Mouse (Mus musculus): ENCODE data around the gene Adam19. TPM values are rescaled to one million over a fixed set of nuclear protein-coding genes. Genes with fewer than 3 reads are reported as not detected.

The Adam19 gene
- polyA plus RNA-seq, 1 experiment from 2014 or later = 6.5 TPM

DNA sequence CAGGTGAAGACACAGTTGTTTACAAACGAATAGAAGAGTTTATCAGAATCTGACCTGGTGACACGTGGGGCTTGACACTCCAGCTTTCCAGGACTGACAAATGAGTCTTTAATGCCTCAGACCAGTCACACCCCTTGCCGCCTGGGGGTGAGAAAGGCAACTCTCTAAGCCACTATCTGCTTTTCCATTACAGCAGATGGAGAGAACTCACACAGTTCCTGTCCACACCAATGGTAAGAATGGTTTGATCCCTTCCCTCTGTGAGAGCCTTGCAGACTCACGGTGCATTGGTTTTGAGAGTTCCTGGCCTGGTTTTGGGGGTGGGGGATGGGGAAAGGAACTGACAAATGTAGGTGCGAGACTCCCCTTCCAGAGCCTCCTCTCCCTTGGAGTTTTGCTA lies 1.5 kb upstream of the Adam19 start:
- DNase-seq (ENCODE audit: low spot score) = no peak

DNA sequence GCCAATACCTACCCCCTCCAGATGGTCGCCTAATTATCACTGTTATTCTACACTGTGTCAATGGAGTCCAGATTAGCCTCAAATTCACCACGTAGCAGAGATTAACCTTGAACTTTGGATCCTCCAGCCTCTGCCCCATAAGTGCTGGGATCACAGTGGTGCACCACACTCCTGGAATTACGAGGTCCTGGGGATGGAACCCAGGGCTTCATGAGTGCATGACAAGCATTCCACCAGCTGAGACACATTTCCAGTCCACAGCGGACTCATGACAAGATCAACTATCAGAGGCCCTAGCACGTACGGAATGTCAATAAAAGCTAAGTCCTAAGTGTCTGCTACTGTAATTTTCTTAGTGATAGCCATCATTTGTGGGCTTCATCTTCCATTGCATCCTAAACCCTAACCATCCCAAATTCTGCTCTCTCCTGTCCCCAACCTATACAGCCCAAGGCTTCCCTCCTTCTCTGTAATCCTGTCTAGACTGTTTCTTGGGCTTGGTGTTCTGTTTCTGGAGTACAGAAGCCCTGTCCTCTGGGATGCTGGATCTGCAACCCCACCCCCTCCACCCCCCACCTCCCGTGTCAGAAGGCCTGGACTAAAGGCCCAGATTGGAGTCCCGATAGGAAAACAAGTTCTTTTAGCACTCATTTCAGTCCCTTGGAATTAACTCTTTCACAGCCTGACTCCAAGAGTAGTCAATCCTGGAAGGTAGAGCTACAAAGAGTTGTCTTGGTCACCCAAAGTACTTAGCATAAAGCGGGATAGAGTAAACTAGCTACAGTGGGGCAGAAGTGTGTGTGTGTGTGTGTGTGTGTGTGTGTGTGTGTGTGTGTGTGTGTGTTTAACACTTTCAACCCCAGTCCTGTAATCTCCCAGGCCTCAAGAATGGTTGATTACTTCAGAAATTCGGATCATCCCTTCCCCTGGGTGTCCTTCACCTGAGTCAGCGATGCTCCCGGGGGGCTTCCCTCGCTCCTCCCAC lies 589 bp upstream of the Adam19 start:
- no peak for DNase-seq (ENCODE audit: low spot score)

DNA sequence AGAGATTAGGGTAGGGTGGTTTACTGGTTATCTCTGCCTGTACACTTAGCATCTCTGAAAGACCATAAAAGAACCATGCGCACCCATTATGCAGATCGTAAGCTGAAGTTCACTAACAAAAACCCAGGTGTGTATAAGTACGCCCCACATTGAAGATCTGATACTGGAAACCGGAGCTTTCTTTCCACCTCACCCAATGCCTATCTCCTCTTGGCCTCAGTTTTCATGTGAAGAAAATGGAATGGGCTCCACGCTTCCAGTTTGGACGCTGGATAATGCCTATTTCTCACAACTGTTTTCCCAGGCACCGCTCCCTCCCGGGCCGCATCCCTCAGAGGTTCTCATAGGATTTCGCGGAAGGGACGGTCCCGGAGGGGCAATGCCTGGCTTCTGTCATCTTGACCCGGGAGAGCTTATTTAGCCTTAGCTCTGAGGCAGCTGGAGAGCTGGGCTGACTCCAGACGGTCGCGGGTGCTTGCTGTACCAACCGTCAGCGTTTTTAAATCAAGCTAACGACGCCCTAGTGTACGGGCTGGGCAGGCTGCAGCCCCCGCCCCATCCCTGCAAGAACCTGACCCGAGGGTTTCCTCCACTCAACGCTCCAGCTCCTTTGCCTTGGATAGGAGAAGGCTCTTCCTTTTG lies 1.1 kb downstream of the Adam19 start:
- DNase-seq (ENCODE audit: low spot score) = peak; percentile 19

DNA sequence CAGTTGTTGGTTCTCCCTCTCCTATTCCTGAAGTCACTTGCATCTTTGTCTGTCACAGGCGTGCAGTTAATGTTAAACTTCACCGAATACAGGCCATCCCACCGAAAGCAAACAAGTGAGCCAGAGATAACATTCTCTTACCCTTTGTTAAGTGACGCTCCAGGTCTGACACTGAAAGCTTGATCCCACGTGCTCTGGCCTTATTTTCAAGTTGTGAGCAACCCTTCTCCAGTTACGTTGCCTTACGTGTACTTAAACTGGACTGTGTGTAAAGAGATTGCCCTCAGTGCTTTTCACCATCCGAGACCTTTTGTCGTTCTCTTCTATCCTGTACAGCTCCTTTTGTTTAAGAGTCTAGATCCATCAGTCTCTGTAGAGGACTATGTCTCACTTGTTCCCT lies 2.2 kb downstream of the Adam19 start:
- no peak for DNase-seq (ENCODE audit: low spot score)

DNA sequence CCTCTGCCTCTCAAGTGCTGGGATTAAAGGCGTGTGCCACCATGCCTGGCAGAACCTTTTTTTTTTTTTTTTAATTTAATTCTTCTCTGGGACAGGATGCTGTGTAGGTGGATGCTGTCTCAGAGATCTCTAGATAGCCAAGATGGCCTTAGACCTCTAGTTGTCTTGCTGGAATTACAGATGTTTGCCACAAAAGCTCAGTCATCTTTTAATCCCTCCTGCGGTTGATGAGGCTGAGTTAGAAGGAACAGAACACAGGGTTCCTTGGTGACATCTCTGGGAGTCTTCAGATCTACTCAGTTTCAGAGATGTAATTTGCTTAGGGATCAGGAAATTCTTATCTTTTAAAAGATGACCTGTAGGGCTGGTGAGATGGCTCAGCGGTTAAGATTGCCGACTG lies 3.1 kb downstream of the Adam19 start:
- no peak for DNase-seq (ENCODE audit: low spot score)

DNA sequence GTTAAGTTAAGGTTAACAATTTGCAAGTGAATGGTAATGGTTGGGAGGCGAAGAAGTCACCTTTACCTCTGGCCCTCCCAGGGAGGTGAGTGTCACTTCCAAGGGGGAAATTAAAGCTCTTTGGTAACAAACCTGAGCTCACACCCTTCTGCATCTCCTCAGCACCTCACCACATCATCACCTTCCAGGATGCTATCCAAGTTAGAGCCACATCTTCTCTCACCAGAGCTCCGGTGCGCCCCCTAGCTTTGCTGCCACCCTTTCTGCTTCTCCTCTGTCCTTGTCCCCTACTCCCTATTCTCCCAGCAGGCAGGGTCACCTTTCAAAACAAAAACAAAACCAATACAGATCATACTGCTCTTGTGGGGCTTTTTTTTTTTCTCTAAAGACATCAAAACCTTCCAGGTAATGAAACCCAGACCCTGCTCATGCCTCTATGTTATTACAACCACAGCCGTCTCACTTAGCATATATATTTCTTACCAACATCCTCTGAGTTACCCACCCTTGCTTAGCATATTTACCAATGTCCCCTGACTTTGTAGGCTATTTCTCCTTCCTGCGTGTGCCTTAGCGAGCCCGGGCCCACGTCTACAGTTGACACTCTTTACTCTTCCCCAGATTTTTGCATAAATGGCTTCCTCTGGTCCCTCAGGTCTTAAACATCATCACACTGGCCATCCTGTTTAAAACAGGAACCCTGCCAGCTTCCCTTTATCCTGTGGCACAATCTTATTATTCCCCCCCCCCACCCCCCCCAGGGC lies 4.3 kb downstream of the Adam19 start:
- no peak for DNase-seq (ENCODE audit: low spot score)

DNA sequence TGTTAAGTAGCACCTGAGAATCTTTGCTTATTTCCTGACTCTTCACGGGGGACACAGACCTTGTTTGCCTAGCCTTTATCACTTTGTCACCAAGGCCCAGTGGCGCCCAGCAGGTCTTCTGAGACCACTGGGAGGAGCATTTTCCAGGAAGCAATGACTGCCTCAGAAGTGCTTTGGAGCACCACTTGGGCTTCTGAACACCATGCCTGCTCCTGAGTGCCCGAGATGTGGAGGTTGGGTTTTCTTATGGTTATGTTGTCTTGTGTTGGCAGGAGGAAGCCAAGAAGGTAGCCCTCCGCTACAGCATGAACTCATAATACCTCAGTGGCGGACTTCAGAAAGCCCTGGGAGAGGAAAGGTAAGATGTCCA lies 4.8 kb downstream of the Adam19 start:
- no peak for DNase-seq (ENCODE audit: low spot score)

DNA sequence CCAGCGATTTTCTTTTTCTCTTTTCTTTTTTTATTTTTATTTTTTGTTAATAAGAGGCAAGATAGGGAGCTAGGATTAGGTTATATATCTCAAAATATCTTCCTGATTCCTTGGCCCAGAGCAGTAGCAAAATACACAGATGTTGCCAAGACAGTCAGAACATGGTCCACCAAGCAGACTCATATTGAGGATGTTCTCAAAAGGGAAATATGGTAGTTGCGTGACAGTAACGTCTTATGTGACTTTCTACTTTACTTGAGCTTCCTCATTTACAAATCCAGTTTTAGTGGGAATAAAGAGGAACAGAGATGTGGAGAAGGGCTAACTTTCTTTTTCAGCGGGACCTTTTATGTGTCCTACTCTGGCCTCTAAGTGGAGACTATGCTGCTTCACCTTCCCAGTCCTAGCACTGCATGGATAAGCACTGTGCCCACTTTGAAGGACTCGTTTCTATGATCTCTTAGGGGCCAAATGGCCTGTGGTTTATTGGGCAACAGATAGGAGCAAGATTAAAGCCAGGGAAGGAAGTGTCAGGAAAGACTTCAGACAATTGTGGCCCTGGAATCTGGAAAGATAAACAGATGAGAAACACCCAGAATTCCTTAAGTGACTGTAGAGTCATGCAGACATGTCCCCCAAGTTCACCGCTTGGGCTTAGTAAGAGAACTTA lies 6.1 kb downstream of the Adam19 start:
- DNase-seq (ENCODE audit: low spot score) = no peak

DNA sequence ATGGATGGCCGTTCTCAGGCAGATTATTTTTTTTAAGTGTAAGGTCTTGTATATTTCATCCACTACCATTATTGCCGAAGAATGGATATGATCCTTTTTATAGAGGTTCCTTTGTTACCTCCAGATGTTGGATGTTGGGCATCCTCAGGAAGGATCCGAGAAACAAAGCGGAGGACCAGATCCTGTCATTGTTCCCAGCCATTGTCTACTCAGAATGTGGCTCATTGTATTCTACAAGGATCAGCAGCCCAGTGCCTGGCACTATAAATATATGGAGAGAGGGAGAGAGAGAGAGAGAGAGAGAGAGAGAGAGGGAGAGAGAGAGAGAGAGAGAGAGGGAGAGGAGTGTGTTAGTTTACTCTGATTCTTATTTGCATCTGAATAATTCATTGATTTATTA lies 6.8 kb downstream of the Adam19 start:
- DNase-seq (ENCODE audit: low spot score) = no peak

DNA sequence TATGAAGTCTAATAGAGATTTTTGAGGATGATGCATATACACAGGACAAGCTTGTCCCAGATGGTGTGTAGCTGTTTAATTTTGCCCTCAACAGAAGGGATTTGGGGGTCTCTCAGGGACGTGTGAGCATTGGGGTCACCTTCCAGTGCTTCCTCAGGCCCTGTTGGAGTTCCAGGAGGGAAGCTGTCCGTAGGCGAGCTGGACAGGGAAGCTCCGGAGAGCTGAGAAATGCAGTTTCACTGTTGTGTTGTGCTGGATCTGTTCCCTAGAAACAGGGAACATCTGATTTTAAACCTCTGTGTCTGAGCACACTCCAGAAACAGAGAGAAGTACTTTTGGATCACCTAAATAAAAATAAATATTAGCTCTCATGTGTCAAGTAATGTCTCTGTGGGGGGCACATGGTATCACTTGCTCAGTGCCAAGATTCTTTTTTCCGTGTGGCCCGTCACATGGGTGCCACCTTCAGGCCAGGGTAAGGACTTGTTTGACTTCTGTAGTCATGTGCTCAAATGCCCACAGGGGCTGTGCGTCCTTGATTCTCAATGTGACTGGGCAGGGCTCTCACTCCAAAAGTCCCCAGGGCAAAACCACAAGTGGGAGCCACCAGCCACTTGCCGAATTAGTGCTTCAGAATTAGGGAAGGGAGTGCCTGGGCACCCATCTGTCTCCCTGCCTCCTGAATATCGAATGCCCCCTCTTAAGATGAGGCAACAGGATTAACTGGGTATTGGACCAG lies 7.4 kb downstream of the Adam19 start:
- no peak for DNase-seq (ENCODE audit: low spot score)

DNA sequence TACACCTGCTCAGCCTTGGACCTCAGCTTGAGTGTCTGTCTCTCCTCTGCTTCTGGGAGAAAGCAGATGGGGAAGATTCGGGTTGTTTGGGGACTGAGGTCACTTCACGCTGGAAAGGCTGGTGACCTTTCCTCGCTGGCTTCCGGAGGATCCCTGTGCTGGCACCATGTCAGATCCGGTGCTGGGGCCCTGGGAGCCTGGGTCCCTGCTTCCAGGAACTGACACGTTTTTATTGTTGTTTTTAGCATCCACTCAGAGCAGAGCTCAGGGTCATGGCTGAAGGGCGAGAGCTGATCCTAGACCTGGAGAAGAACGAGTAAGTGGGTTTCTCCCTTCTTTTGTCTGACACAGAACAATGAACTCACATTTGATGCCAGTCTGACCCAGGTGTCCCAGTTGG lies 9.0 kb downstream of the Adam19 start:
- DNase-seq (ENCODE audit: low spot score) = no peak

DNA sequence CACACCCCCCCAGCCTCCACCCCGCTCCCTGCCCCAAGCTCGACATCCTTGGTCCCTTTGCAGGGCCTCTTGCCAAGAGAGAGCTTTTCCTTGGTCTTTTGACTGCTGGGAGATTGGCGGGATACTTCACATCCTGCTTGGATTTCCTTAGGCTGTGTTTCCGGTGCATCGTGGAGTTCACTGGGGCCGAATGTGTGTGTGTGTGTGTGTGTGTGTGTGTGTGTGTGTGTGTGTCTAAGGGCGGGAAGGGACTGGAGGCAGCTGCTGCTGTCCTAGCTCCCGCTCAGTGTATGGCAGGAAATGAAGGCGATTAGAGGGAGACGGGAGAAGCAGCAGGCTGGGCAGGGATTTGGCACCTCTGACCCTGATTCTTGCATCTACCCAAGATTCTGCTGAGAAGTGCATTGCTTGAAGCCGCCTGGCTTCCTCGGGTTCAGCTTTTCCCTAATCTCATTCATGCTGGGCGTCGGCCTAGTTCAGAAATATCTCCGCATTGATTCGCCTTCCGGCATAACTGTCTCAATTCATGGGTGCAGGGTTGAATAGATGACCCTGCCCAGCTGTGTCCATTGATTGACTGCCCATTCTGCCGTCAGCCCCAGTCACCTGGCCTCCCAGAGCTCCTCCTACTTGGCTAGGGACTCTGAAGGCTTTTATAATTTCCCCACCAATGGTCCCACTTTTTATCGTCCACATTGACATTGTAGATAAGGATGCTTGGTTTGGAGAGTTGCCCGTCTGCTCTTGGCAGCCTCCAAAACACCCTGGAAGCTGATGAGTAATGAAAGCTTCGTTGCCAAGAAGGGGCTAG lies 9.6 kb downstream of the Adam19 start:
- no peak for DNase-seq (ENCODE audit: low spot score)

DNA sequence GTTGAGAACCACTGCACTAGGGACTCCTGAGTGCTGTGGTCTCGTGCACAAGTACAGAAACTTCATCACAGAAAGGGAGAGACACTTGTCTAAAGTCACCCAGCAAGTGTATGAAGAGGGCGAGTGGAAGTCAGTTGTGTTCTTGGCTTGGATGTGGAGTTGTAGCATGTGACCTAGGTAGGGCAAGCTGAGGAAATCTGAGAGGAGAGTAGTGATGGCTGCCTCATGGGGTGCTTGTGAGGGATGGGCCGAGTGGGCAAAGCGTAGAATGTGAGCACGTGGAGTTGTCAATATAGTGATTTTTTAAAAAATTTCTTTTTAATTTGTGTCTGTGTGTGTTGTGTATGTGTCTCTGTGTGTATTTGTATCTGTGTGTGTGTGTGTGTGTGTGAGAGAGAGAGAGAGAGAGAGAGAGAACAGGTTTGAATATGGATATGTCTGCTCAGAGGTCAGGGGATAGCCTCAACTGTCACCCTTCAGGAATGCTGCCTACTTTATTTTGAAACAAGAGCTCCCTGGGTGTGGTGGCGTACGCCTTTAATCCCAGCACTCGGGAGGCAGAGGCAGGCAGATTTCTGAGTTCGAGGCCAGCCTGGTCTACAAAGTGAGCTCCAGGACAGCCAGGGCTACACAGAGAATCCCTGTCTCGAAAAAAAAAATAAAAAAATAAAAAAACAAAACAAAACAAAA lies 11.7 kb downstream of the Adam19 start:
- no peak for DNase-seq (ENCODE audit: low spot score)

DNA sequence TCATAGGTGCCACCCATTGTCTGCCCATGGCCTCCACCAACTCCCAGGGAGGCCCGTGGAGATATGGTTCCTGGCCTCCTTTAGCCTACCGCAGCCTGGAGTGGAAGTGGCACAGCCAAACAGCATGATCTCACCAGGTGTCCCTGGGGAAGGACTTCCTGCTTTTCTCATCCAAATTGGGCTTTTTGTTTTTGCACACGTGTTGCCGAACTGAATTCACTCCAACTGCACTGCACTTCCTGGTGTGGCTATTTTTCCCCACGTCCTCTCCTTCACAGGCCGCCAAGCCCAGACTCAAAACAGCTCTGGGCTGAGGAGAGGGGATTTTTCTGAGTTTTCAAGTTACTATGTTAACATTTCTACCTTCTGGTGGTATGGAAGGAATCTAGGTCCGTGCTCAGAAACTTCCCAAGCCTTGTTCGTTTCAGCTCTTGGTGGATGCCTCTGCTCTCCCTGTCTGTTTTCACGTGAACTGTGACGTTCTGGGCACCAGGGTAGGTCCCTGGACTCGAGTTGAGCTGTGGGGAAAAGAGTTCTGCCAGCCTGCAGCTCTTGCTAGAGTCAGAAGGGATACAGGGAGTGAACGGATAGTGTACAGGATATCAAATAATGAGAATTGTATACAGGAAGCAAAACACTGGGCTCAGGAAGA lies 13.1 kb downstream of the Adam19 start:
- DNase-seq (ENCODE audit: low spot score) = no peak

DNA sequence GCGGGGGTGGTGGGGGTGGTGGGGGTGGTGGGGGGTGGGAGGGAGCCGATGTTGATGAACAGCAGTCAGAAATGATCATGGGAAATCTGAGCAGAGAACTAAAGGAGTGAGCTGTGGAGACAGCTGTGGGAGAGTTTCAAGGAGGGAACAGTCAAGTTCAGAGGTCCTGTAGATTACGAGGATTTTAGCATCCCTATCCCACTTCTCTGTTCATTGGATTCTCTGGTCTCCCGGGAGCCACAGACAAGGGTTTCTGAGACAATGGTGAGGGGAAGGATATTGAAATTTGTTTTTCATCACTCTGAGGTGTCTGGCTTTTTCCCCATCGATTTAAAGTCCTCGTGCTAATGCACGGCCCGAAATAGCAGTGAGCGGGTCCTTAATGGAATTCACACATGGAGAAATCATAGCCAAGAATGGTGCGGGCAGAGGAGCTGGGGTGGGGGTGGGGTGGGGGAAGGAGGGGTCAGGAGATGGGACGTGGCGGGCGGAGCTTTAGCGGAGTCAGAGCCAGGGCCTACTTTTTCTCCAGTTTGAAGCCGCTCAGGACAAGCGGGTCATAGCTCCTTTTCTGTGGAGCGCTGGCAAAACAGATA lies 13.7 kb downstream of the Adam19 start:
- no peak for DNase-seq (ENCODE audit: low spot score)

DNA sequence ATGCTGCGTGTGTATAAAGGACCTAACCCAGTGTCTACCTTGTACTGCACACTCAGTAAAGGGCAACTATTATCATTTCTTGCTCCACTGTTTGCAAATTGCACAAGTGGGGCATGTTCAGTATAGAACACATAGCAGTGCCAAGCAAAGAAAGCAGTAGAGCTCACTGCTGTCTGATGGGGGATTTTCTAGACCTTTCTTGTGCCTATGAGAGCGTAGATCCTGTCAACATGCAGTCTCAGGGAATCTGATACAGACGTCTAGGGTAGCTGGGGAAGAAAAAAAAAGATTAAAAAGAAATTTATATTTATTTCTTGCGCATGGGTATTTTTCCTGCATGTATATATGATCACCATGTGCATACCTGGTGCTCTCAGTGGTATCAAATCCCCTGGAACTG lies 14.4 kb downstream of the Adam19 start:
- no peak for DNase-seq (ENCODE audit: low spot score)

DNA sequence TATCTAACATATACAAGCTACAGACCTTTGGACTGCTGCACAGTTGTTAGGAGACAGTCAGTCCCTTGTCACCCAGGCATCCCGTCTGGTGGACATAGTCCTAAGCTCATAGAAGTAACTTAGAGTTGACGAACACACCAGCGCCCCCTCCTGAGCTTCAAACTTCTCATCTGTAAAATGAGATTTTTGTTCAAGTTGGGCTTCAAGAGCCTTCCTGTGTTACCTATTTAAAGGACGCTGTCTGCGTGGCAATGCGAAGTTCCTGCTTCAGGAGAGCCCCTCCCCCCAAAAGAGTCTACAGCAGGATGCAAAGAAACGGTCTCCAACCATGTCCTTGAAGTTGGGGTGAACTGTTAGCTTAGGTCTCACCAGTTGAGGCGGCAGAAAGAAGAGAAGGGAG lies 15.0 kb downstream of the Adam19 start:
- DNase-seq (ENCODE audit: low spot score) = peak; percentile 72

DNA sequence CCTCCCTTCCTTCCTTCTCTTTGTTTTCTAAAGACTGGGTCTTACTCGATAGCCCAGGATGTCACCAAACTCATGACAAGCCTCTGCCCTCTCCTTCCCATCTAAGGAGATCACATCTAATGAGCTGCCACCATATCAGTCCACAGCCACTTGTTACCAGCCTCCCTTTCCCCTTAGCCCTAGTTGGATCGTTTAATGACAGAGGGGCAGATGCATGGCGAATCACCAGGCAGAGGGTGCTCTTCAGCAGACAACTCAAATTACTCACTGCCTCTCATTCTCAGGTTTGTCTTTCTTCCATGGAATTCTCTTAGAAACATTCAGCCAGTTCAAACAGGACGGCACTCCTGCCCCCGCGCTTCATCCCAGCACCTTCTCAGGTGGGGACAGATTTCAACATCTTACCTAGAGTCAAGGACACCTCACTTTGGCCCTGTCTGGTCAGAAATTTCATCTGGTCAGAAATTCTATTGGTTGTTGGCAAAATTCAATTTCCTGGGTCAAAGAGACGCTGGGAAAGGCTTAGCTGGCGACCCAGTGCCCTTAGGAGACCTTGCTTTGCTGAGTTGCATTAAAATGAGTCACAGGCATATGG lies 16.8 kb downstream of the Adam19 start:
- DNase-seq (ENCODE audit: low spot score) = no peak
